Mouse (Mus musculus) lung, postnatal 0 days (tissue): ENCODE measurements around the gene Gsc2. TPM values are rescaled to one million over a fixed set of nuclear protein-coding genes. Genes with fewer than 3 reads are reported as not detected.

Experiments used
- ATAC-seq: fragments of 200-750 bp; cut with Nextera tagmentation; 2 replicates; pipeline ENCODE4 v1.8.0; 2017; ENCODE audit warnings: moderate library complexity
- DNase-seq: peaks from one replicate; pipeline ENCODE4 v3.0.0-alpha.2; 2016; ENCODE audit warnings: low spot score
- H3K27ac ChIP-seq: fragments of 300-500 bp; sonication (generic); 2 replicates; pipeline ENCODE4 v1.5.1; 2014; ENCODE audit warnings: antibody characterized with exemption, mild to moderate bottlenecking, low read length, mixed read lengths
- H3K27me3 ChIP-seq: fragments of 300-500 bp; sonication (generic); replicated peaks from 2 replicates; pipeline ENCODE4 v1.6.1; 2014; ENCODE audit warnings: low read length, mixed read lengths; ENCODE audit not compliant: insufficient read depth
- H3K36me3 ChIP-seq: fragments of 300-500 bp; sonication (generic); 2 replicates; pipeline ENCODE4 v1.6.1; 2014; ENCODE audit warnings: low read length, mixed read lengths; ENCODE audit not compliant: insufficient read depth
- H3K4me1 ChIP-seq: fragments of 300-500 bp; sonication (generic); 2 replicates; pipeline ENCODE4 v1.6.1; 2014; ENCODE audit warnings: antibody characterized with exemption, low read depth, low read length, mixed read lengths; ENCODE audit not compliant: insufficient read depth
- H3K4me2 ChIP-seq: fragments of 300-500 bp; sonication (generic); replicated peaks from 2 replicates; pipeline ENCODE4 v1.6.1; 2014; ENCODE audit warnings: low read depth, mild to moderate bottlenecking, low read length, moderate library complexity, mixed read lengths
- H3K4me3 ChIP-seq: fragments of 300-500 bp; sonication (generic); 2 replicates; pipeline ENCODE4 v1.5.1; 2014; ENCODE audit warnings: low read depth, low read length
- H3K9ac ChIP-seq: fragments of 300-500 bp; sonication (generic); replicated peaks from 2 replicates; pipeline ENCODE4 v1.6.1; 2014; ENCODE audit warnings: low read depth, mild to moderate bottlenecking
- H3K9me3 ChIP-seq: fragments of 300-500 bp; sonication (generic); 2 replicates; pipeline ENCODE4 v1.6.1; 2016; ENCODE audit warnings: low read length, mixed read lengths
- CTCF ChIP-seq: IDR thresholded peaks from 2 replicates; pipeline ENCODE4 v1.5.1; 2016; ENCODE audit warnings: antibody characterized with exemption, mild to moderate bottlenecking
- EP300 ChIP-seq: IDR thresholded peaks from 2 replicates; pipeline ENCODE4 v1.6.1; 2016; ENCODE audit warnings: antibody characterized with exemption, mild to moderate bottlenecking, control low read depth
- WGBS: fragments of 180-500 bp; shearing (Covaris S2); extraction: QIAGEN DNeasy Blood & Tissue Kit; methylation state at CpG from one replicate; pipeline ENCODE4 v1.1.7; 2014; 5-methylcytosine and 5-hydroxymethylcytosine counted together
- polyA plus RNA-seq: library from polyadenylated mRNA; unstranded; fragments of >200 nt; fragmentation: Nextera tagmentation; extraction: Ambion mirVana; gene quantifications from 2 replicates; pipeline ENCODE4 v1.2.1, GENCODE M21; 2015

Gene Gsc2
- polyA plus RNA-seq, 1 experiment from 2014 or later = not detected

DNA sequence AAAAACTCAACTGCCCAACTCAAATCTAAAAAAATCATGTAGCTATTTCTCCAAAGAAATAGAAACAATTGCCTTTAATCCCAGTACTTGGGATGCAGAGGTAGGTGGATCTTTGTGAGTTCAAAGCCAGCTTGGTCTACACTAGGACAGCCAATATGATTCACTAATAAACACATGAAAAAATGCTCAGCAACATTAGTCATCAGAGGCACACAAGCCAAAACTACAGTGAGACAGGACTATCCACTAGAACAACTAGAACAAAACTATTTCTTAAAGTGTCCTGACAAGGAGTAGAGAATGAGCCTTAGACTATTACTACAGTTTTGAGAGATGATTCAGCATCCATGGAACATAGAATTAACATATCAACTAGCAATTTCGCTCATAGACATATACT is 38.8 kb downstream of the Gsc2 start:
- Histone ChIP-seq H3K4me1 (0 out of 2 replicates have a peak, but pooled peaks cover 5% of the 10 kb centered on the region), H3K36me3 (peaks cover 10% of the 10 kb centered on the region), H3K9ac (no peak overlapping the region), H3K4me3 (no peak overlapping the region), H3K27me3 (no peaks in the 10 kb centered on the region), H3K27ac (no peak overlapping the region), H3K9me3 (no peaks in the 10 kb centered on the region), H3K4me2 (no peak overlapping the region)
- no peak for DNase-seq
- TF ChIP-seq CTCF = no peak
- no peak for TF ChIP-seq EP300
- WGBS = 91% methylated on average over 1 of the region's 1 CpGs
- no peak for ATAC-seq

DNA sequence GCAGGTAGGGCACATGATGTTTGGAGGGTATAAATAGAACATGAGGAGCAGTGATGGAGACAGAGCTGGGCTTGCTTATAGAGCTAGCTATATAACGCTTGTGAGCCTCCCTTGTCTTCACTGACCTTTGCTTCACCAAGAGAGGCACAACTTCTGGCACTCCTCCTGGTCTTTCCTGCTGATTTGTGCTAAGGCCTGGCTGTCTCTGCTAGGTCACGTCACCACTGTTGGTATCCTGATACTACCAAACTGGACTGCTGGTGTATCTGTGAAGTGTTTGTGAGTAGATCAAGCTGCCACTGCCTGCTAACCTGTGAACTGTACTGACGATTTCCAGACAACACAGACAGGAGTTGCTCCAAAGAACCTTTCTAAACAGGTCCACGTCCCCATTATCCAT is 39.7 kb downstream of the Gsc2 start:
- no peaks in the 10 kb centered on the region for H3K9me3 ChIP-seq
- H3K4me1 ChIP-seq = 0 out of 2 replicates have a peak, but pooled peaks cover 5% of the 10 kb centered on the region
- peaks cover 10% of the 10 kb centered on the region for H3K36me3 ChIP-seq
- TF ChIP-seq EP300 = no peak
- TF ChIP-seq CTCF = no peak
- DNase-seq (no peak), ATAC-seq (no peak)
- H3K4me2 ChIP-seq = no peak overlapping the region
- H3K27me3 ChIP-seq = no peaks in the 10 kb centered on the region
- WGBS = 62% methylated on average over 4 of the region's 4 CpGs
- no peak overlapping the region for H3K27ac ChIP-seq
- H3K9ac ChIP-seq = no peak overlapping the region
- H3K4me3 ChIP-seq = no peak overlapping the region

DNA sequence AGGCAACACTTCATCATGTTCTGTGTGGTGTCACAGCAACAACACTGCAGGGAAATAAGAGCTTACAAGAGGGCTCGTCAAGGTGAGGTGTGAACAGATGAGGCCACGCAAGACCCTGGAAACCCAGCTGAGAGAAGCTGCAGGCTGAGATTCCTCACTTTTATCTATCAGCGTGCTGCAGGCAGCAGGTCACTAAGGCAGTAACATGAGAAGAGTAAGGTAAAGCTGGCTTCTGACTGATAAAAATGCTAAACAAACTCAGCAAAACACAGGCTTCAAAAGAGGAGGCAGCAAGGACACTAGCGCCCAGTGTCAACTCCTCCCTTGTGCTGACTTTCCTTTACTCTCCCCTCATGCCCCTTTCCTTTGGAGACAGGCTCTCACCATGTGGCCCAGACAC is 41.9 kb downstream of the Gsc2 start:
- no peaks in the 10 kb centered on the region for H3K9me3 ChIP-seq
- DNase-seq = no peak
- no peak overlapping the region for H3K9ac ChIP-seq
- H3K27me3 ChIP-seq = no peaks in the 10 kb centered on the region
- no peak overlapping the region for H3K27ac ChIP-seq
- H3K4me2 ChIP-seq = no peak overlapping the region
- no peak overlapping the region for H3K4me3 ChIP-seq
- H3K36me3 ChIP-seq = peaks cover 10% of the 10 kb centered on the region
- TF ChIP-seq CTCF (no peak), EP300 (no peak)
- 43% methylated on average over 4 of the region's 4 CpGs for WGBS
- no peak for ATAC-seq
- H3K4me1 ChIP-seq = 0 out of 2 replicates have a peak, but pooled peaks cover 5% of the 10 kb centered on the region

DNA sequence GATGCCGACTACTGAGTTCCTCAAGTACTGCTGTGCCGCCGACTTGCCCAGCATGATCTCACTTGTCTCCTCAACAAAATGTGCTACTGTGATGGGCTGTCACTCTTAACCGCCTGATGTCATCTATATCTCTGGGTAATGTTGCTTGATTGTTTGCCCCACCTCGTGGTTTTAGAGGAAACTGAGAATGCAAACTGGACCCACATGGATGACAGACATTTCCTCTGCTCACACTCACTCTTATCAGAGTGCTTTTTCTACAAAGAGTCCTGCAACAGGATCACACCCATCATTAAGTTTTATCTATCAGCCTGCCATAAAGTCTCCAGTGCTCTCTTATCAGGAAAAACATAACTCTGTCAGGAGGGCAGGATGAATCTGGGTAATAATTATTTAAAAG is 43.6 kb downstream of the Gsc2 start:
- H3K9me3 ChIP-seq = no peaks in the 10 kb centered on the region
- no peak overlapping the region for H3K4me2 ChIP-seq
- no peak overlapping the region for H3K9ac ChIP-seq
- TF ChIP-seq EP300 = no peak
- no peak for TF ChIP-seq CTCF
- H3K4me3 ChIP-seq = no peak overlapping the region
- H3K27me3 ChIP-seq = no peaks in the 10 kb centered on the region
- WGBS = 62% methylated on average over 5 of the region's 5 CpGs
- ATAC-seq (no peak), DNase-seq (no peak)
- 0 out of 2 replicates have a peak, but pooled peaks cover 5% of the 10 kb centered on the region for H3K4me1 ChIP-seq
- peaks cover 10% of the 10 kb centered on the region for H3K36me3 ChIP-seq
- no peak overlapping the region for H3K27ac ChIP-seq

DNA sequence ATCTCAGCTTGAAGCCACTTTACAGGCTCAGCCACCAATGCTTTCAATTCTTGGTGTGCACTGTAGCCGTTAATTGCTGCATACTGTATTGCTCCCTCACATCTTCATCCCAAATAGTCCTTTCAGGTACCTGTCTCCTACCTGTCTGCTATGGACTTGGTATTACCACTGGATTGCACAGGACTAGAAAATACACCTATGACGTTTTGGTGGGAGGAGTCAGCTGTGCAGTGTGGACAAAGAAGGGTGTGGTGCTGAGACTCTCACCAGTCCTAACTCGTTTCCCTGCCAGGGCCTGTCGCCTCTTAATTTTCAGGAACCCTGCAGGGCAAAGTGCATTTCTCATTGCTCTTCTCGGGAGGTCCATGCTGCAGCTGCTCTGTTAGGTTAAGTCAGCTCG is 49.1 kb downstream of the Gsc2 start:
- Histone ChIP-seq H3K27ac (no peak overlapping the region), H3K9me3 (no peaks in the 10 kb centered on the region), H3K36me3 (no peaks in the 10 kb centered on the region), H3K4me2 (no peak overlapping the region), H3K4me1 (no peaks in the 10 kb centered on the region), H3K4me3 (no peak overlapping the region), H3K27me3 (no peaks in the 10 kb centered on the region), H3K9ac (no peak overlapping the region)
- peak; percentile 44; the same call in 1 of the 2 replicates for ATAC-seq
- TF ChIP-seq EP300 (no peak), CTCF (no peak)
- 62% methylated on average over 6 of the region's 6 CpGs for WGBS
- DNase-seq = peak; percentile 35

DNA sequence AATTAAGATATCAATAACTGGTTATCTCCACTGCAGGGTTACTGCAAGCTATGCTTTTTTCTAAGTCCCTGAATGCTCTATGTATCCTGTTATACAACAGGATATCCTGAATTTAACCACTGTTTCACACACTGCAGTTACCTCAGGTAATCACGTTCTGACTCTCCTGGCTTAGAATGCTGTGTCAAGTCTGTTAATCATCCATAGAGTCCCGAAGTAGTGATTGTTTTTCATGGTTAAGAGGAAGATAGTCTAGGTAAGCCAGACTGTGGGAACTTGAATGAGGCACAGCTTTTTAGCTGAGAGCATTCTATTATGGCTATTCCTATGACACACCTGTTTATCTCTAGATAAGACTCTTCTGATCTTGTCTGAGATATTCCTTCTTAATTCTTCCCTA is 49.6 kb downstream of the Gsc2 start:
- DNase-seq (no peak), ATAC-seq (no peak)
- Histone ChIP-seq H3K27me3 (no peaks in the 10 kb centered on the region), H3K4me1 (no peaks in the 10 kb centered on the region), H3K9me3 (no peaks in the 10 kb centered on the region), H3K9ac (no peak overlapping the region), H3K4me3 (no peak overlapping the region), H3K27ac (no peak overlapping the region), H3K4me2 (no peak overlapping the region), H3K36me3 (no peaks in the 10 kb centered on the region)
- no peak for TF ChIP-seq EP300
- no peak for TF ChIP-seq CTCF
- 49% methylated on average over 2 of the region's 2 CpGs for WGBS

Other genes starting within 250 kb of the Gsc2 start
- 23.0 and 24.0 TPM in 2 replicates for gene Med15, start 182.2 kb downstream of the Gsc2 start, polyA plus RNA-seq
- 25.4 and 29.8 TPM in 2 replicates for gene Klhl22, start 155.4 kb downstream of the Gsc2 start, polyA plus RNA-seq
- gene Scarf2, start 117.8 kb downstream of the Gsc2 start, polyA plus RNA-seq = 18.5 and 20.4 TPM in 2 replicates
- not detected in 2 replicates for gene B830017H08Rik, start 81.9 kb downstream of the Gsc2 start, polyA plus RNA-seq
- gene Car15, start 76.7 kb downstream of the Gsc2 start, polyA plus RNA-seq = 1.8 TPM in 2 replicates
- 0.11 and 0.18 TPM in 2 replicates for gene Gm20518, start 23.4 kb downstream of the Gsc2 start, polyA plus RNA-seq
- not detected in 2 replicates for gene Tssk1, start 20.8 kb downstream of the Gsc2 start, polyA plus RNA-seq
- 47.3 and 49.2 TPM in 2 replicates for gene Dgcr2, start 16.5 kb downstream of the Gsc2 start, polyA plus RNA-seq
- gene Tssk2, start 16.4 kb downstream of the Gsc2 start, polyA plus RNA-seq = not detected in 2 replicates
- gene Ess2, start 3.7 kb downstream of the Gsc2 start, polyA plus RNA-seq = 21.8 and 22.6 TPM in 2 replicates
- 87.3 and 94.0 TPM in 2 replicates for gene Slc25a1, start 13.2 kb upstream of the Gsc2 start, polyA plus RNA-seq
- 0.21 and 0.30 TPM in 2 replicates for gene Vpreb2, start 65.4 kb upstream of the Gsc2 start, polyA plus RNA-seq
- 78.6 and 87.2 TPM in 2 replicates for gene Dgcr6, start 137.8 kb upstream of the Gsc2 start, polyA plus RNA-seq
- gene Prodh, start 175.1 kb upstream of the Gsc2 start, polyA plus RNA-seq = 10.6 and 11.0 TPM in 2 replicates
- gene Rtn4r, start 212.6 kb upstream of the Gsc2 start, polyA plus RNA-seq = 0.17 and 0.23 TPM in 2 replicates